Mouse (Mus musculus) liver, embryonic 15.5 days (tissue): ENCODE results near the gene Nfe2l3. TPM values are rescaled to one million over a fixed set of nuclear protein-coding genes. Genes with fewer than 3 reads are reported as not detected.

Experiments
- ATAC-seq: fragments of 200-750 bp; cut with Nextera tagmentation; 2 replicates; pipeline ENCODE4 v1.8.0; 2017; ENCODE audit warnings: moderate number of reproducible peaks, mild to moderate bottlenecking, moderate library complexity; ENCODE audit not compliant: insufficient read depth
- H3K27ac ChIP-seq: fragments of 300-500 bp; sonication (generic); replicated peaks from 2 replicates; pipeline ENCODE4 v1.5.1; 2015; ENCODE audit warnings: mild to moderate bottlenecking, inconsistent platforms
- H3K27me3 ChIP-seq: fragments of 300-500 bp; sonication (generic); 2 replicates; pipeline ENCODE4 v1.6.1; 2015; ENCODE audit warnings: mild to moderate bottlenecking, inconsistent platforms
- H3K36me3 ChIP-seq: fragments of 300-500 bp; sonication (generic); replicated peaks from 2 replicates; pipeline ENCODE4 v1.6.1; 2015; ENCODE audit warnings: moderate library complexity, mild to moderate bottlenecking, inconsistent platforms
- H3K4me1 ChIP-seq: fragments of 300-500 bp; sonication (generic); replicated peaks from 2 replicates; pipeline ENCODE4 v1.6.1; 2015; ENCODE audit warnings: inconsistent platforms
- H3K4me2 ChIP-seq: fragments of 300-500 bp; sonication (generic); 2 replicates; pipeline ENCODE4 v1.6.1; 2015; ENCODE audit warnings: moderate library complexity, mild to moderate bottlenecking, inconsistent platforms
- H3K4me3 ChIP-seq: fragments of 300-500 bp; sonication (generic); replicated peaks from 2 replicates; pipeline ENCODE4 v1.5.1; 2015; ENCODE audit warnings: mild to moderate bottlenecking, inconsistent platforms
- H3K9ac ChIP-seq: fragments of 300-500 bp; sonication (generic); 2 replicates; pipeline ENCODE4 v1.6.1; 2015; ENCODE audit warnings: moderate library complexity, mild to moderate bottlenecking, inconsistent platforms
- H3K9me3 ChIP-seq: fragments of 300-500 bp; sonication (generic); replicated peaks from 2 replicates; pipeline ENCODE4 v1.6.1; 2016; ENCODE audit warnings: inconsistent platforms
- WGBS: fragments of 180-500 bp; shearing (Covaris S2); methylation state at CpG from one replicate; pipeline ENCODE4 v1.1.7; 2015; ENCODE audit warnings: mixed read lengths; ENCODE audit not compliant: insufficient replicate concordance; 5-methylcytosine and 5-hydroxymethylcytosine counted together
- polyA plus RNA-seq: library from polyadenylated mRNA; unstranded; fragments of >200 nt; fragmentation: Nextera tagmentation; extraction: Ambion mirVana; gene quantifications from 2 replicates; pipeline ENCODE4 v1.2.1, GENCODE M21; 2015

Gene Nfe2l3
- polyA plus RNA-seq, 1 experiment from 2014 or later = 0.17 TPM

- Histone ChIP-seq H3K36me3 (peaks cover 27% of the 10 kb centered on the region), H3K4me3 (no peak overlapping the region), H3K27me3 (no peaks in the 10 kb centered on the region), H3K27ac (no peak overlapping the region), H3K4me2 (no peak overlapping the region), H3K9me3 (no peaks in the 10 kb centered on the region), H3K4me1 (peaks cover 6% of the 10 kb centered on the region; the same call in 1 of the 2 replicates), H3K9ac (no peak overlapping the region)
- WGBS = 15% methylated on average over 3 of the region's 3 CpGs
- no peak for ATAC-seq
These were observed 22.5 kb downstream of the Nfe2l3 start for GRCm38 (mm10) chr6:51454949-51455348.

DNA sequence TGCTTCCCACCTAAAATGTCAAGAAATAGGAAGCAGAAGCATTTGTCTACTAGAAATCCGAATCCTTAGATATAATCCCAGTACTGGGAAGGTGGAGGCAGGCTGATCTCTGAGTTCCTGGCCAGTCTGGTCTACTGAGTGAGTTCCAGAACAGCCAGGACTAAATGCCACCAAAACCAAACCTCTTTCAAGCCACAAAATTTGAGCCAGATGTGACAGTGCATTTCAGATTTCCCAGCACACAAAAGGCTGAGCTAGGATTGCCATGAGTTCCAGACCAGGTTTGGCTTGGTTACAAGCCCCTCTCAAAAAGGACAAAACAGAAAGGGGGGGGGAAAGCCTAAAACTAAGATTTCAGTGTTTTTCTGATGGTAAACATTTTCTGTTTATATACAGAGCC, 23.7 kb downstream of the Nfe2l3 start:
- Histone ChIP-seq H3K27me3 (no peaks in the 10 kb centered on the region), H3K4me1 (peaks cover 6% of the 10 kb centered on the region; the same call in 1 of the 2 replicates), H3K36me3 (peaks cover 37% of the 10 kb centered on the region), H3K9ac (no peak overlapping the region), H3K9me3 (no peaks in the 10 kb centered on the region), H3K27ac (no peak overlapping the region), H3K4me2 (no peak overlapping the region), H3K4me3 (no peak overlapping the region)
- ATAC-seq = no peak
- 79% methylated on average over 1 of the region's 1 CpGs for WGBS

DNA sequence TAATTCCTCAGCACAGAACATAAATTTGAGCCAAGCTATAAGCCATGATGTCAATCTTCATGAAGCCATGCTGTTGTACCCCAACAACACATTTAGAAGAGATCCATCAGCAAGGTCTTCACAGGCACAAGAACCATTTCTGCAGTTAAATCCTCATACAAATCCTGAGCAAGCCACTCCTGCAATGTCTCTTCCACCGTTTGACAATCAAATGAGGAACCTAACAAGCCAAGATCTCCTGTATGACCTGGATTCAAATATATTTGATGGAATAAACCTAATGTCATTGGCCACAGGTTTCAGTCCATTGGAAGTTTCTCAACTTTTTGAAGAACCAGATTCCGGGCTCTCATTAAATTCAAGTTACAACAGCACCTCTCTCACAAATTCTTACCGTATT, 24.8 kb downstream of the Nfe2l3 start:
- no peak overlapping the region for H3K4me2 ChIP-seq
- no peak overlapping the region for H3K4me3 ChIP-seq
- 62% methylated on average over 3 of the region's 3 CpGs for WGBS
- no peaks in the 10 kb centered on the region for H3K27me3 ChIP-seq
- peaks cover 6% of the 10 kb centered on the region; the same call in 1 of the 2 replicates for H3K4me1 ChIP-seq
- H3K27ac ChIP-seq = no peak overlapping the region
- no peak overlapping the region for H3K9ac ChIP-seq
- peaks cover 47% of the 10 kb centered on the region for H3K36me3 ChIP-seq
- H3K9me3 ChIP-seq = no peaks in the 10 kb centered on the region
- ATAC-seq = no peak

DNA sequence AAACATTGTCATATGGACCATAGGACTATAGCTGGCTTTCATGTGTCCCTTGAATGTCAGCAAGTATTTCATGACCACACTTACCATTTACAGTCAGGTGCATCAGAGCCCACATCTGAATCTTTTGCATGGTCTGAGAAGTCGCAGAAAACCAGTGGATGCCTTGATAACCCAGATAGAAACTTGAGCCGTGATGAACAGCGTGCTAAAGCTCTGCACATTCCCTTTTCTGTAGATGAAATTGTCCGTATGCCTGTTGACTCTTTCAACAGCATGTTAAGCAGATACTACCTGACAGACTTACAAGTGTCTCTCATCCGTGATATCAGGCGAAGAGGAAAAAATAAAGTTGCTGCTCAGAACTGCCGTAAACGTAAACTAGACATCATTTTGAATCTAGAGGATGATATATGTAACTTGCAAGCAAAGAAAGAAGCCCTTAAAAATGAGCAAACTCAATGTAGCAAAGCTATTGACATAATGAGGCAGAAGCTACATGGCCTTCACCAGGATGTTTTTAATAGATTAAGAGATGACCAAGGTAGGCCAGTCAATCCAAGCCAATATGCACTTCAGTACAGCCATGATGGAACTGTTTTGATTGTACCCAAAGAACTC, 25.4 kb downstream of the Nfe2l3 start:
- Histone ChIP-seq H3K27ac (no peak overlapping the region), H3K36me3 (peaks cover 49% of the 10 kb centered on the region), H3K4me2 (no peak overlapping the region), H3K9me3 (no peaks in the 10 kb centered on the region), H3K4me1 (peaks cover 6% of the 10 kb centered on the region; the same call in 1 of the 2 replicates), H3K4me3 (no peak overlapping the region), H3K9ac (no peak overlapping the region), H3K27me3 (no peaks in the 10 kb centered on the region)
- ATAC-seq = no peak
- 64% methylated on average over 8 of the region's 8 CpGs for WGBS

DNA sequence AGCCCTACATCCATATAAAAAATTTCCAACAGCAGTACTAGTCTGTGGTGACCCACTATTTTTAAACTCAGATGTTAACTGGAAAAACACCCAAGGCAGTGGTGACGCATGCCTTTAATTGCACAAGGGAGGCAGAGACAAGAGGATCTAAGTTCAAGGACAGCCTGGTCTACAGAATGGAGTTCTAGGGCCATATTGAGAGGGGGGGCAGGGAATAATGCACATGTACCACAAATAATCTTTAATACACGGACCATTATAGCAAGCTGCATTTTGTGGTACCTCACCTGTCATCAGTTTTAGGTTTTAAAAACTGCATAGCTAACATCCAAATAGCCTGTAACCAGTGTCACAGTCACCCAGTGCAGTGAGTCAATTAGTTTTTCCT, 26.4 kb downstream of the Nfe2l3 start:
- peaks cover 11% of the 10 kb centered on the region; the same call in 1 of the 2 replicates for H3K4me1 ChIP-seq
- no peaks in the 10 kb centered on the region for H3K9me3 ChIP-seq
- no peaks in the 10 kb centered on the region for H3K27me3 ChIP-seq
- no peak overlapping the region for H3K27ac ChIP-seq
- H3K9ac ChIP-seq = no peak overlapping the region
- ATAC-seq = no peak
- WGBS = 30% methylated on average over 2 of the region's 2 CpGs
- H3K4me3 ChIP-seq = no peak overlapping the region
- H3K4me2 ChIP-seq = no peak overlapping the region
- peaks cover 60% of the 10 kb centered on the region for H3K36me3 ChIP-seq

DNA sequence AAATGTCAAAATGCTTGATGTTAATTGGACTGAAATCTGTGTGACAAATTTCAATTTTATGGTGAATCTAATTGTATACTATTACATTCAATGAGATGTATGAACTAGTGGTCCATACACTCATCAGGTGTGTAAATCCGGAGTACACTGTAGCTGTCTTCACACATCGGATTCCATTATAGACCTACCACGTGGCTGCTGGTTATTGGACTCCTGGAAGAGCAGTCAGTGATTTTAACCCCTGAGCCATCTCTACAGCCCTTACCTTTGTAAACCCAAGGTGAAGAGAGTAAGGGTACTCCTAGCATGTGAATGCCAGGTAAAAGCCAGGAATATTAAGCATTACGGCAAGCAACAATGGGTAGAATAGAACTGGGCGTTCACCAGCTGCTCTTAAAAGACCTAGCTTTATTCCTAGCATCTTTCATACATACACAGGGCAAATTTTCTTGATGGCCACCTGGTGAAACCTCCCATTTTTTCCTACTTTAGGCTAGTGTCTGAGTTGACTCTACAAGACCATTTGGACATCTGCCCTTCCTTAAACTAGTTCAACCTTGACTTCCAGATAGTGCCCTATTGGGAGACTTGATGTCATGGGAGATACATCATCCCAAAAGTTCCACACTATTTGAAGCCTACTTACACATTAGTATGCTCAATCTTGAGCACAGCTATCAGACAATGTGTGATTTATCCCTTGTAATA, 27.0 kb downstream of the Nfe2l3 start:
- 50% methylated on average over 5 of the region's 5 CpGs for whole genome bisulfite sequencing

DNA sequence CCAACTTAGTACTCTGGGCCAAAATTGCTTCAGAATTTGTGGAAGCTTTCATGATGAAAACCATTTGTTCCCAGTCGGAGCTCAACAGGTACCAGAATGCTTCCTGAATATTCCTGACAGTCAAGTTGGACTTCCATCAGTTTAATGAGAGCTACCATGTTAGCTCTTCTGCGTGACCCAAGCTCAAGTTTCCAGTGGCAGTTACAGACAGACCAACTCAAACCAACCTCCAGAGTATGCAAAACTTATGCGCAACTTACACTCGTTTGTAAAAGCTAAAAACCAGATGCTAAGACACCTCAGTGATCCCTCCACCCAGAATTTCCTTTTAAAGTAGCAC, 27.5 kb downstream of the Nfe2l3 start:
- peaks cover 70% of the 10 kb centered on the region for H3K36me3 ChIP-seq

More for the DNA sequence above, 27.0 kb downstream of the Nfe2l3 start:
- peaks cover 65% of the 10 kb centered on the region for H3K36me3 ChIP-seq
- no peak overlapping the region for H3K4me2 ChIP-seq
- H3K27me3 ChIP-seq = no peaks in the 10 kb centered on the region
- no peak overlapping the region for H3K9ac ChIP-seq
- H3K4me1 ChIP-seq = peaks cover 12% of the 10 kb centered on the region; the same call in 1 of the 2 replicates
- peak; percentile 45 for ATAC-seq
- no peak overlapping the region for H3K27ac ChIP-seq
- H3K9me3 ChIP-seq = no peaks in the 10 kb centered on the region
- H3K4me3 ChIP-seq = no peak overlapping the region

DNA sequence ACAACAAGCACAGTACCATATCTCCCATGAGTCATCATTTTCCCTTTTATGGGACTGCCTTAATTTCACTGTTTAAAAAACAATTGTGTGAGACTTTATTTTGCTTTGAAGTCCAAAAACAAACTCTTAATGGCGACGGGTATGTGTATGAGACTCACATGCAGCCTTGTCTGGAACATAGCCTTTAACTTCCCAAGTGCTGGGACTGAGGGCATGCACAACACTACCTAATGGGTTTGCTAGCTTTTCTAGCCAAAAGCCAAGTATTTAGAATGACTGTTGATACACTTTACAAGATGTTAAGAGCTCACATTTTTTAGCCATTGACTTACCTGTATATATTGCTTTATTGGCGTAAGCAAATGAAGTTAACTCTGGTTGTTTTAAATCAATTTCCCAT, 27.9 kb downstream of the Nfe2l3 start:
- ATAC-seq = no peak
- Histone ChIP-seq H3K4me2 (no peak overlapping the region), H3K4me3 (no peak overlapping the region), H3K4me1 (peaks cover 9% of the 10 kb centered on the region; the same call in 1 of the 2 replicates), H3K27me3 (no peaks in the 10 kb centered on the region), H3K9me3 (no peaks in the 10 kb centered on the region), H3K9ac (no peak overlapping the region), H3K36me3 (peaks cover 74% of the 10 kb centered on the region), H3K27ac (no peak overlapping the region)
- WGBS = 88% methylated on average over 3 of the region's 3 CpGs

More for the DNA sequence above, 27.5 kb downstream of the Nfe2l3 start:
- Histone ChIP-seq H3K4me3 (no peak overlapping the region), H3K27ac (no peak overlapping the region), H3K9me3 (no peaks in the 10 kb centered on the region), H3K4me1 (peaks cover 12% of the 10 kb centered on the region; the same call in 1 of the 2 replicates), H3K4me2 (no peak overlapping the region), H3K9ac (no peak overlapping the region), H3K27me3 (no peaks in the 10 kb centered on the region)
- WGBS = 69% methylated on average over 4 of the region's 4 CpGs
- no peak for ATAC-seq

DNA sequence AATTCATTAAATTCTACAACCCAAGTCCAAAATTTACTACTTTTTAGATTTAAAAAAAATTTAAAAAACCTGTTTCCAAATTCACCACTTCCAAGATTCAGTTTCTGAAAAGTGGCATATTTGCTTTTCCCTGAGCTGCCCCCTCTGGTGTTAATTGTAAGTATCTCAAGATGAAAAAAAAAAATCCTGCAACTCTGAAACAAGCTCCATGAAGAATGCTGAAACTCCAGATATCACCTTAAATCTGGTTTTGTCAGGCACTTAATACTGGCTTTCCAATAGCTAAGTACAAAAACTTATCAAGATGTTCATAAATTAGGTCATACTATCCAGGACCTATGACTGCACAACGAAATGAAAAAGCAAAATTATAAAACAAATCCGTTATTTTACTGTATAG, 35.2 kb downstream of the Nfe2l3 start:
- H3K4me2 ChIP-seq = peak overlapping the region; percentile 72
- H3K36me3 ChIP-seq = peaks cover 52% of the 10 kb centered on the region
- 3% methylated on average over 2 of the region's 2 CpGs for WGBS
- H3K9ac ChIP-seq = peak overlapping the region; percentile 49
- peaks cover 33% of the 10 kb centered on the region for H3K4me1 ChIP-seq
- H3K27ac ChIP-seq = no peak overlapping the region; the same call in 1 of the 2 replicates
- H3K27me3 ChIP-seq = no peaks in the 10 kb centered on the region
- H3K4me3 ChIP-seq = peak overlapping the region; percentile 98
- no peaks in the 10 kb centered on the region for H3K9me3 ChIP-seq
- no peak for ATAC-seq

DNA sequence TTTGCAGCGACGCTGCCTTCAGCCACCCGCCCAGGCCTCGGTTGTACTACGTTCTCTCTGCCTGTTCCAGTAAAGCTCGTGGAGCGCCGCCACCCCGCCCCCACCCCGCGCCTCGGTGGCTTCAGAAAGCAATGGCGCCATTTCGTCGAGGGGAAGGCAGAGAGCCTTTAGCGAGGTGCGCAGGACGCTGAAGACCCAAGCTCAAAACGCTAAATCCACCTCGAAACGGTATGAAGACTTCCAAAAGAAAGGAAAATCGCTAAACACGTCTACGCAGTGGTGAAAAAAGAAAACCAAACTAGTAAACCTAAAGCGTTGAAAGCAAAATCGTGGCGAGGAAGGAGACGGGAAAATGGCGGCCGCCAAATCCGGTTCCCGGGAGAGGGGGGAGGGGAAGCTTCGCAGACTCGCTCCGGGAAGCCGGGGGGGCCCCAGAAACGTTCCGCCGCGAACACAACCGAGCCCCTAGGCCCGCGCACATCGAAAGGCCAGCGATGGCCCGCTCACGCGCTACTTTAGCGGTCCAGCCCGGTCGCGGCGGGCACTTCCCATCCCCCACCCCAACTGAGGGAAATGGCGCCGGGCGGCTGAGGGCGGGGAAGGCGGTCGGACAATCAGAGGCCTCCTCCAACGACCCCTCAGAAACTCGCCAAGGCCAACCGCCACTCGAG, 36.6 kb downstream of the Nfe2l3 start:
- H3K4me2 ChIP-seq = peak overlapping the region; percentile 72
- peak; percentile 14 for ATAC-seq
- peaks cover 53% of the 10 kb centered on the region for H3K36me3 ChIP-seq
- H3K9ac ChIP-seq = peak overlapping the region; percentile 99
- no peaks in the 10 kb centered on the region for H3K27me3 ChIP-seq
- H3K4me1 ChIP-seq = peaks cover 39% of the 10 kb centered on the region
- under 1% methylated on average over 63 of the region's 63 CpGs for WGBS
- peak overlapping the region; percentile 99 for H3K27ac ChIP-seq
- no peaks in the 10 kb centered on the region for H3K9me3 ChIP-seq
- H3K4me3 ChIP-seq = peak overlapping the region; percentile 98

DNA sequence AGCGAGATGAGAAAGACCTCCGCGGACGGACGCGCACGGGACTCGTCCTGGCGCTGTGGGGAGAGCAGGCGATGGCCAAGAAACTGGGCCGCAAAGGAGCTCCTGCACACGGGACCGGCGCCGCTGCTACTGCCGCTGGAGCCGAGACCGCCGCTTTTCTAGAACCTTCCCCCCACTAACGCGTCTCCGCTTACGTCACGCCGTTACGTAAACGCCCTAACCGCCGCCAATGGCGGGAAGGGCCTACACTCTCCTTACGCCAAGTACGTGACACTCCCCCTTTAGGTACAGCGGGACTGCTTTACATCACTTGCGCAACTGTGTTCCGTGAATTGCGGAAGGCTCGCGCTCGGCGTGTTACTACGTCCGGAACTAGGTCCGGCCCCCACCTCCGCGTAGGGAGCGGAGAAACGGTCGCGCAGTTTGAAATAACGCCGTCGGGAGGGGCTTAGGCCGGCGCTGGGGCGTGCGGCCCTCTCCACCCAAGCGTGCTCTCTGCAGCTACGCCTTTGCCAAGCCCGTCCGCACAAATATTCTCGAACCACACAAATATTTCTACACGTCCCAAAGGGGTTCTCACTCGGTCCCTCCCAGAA, 37.3 kb downstream of the Nfe2l3 start, which contains the start of gene Hnrnpa2b1:
Hnrnpa2b1 (minus strand) TSS at position 180 of the 596 bp plus-strand sequence.
- ATAC-seq = peak; percentile 91

More for the DNA sequence above, 37.3 kb downstream of the Nfe2l3 start, which contains the start of gene Hnrnpa2b1:
- Histone ChIP-seq H3K27me3 (no peaks in the 10 kb centered on the region), H3K4me2 (peak within 1 kb of the TSS; percentile 72), H3K27ac (peak within 1 kb of the TSS; percentile 99), H3K9ac (peak within 1 kb of the TSS; percentile 99), H3K9me3 (no peaks in the 10 kb centered on the region), H3K4me1 (peaks cover 44% of the 10 kb centered on the region), H3K36me3 (peaks cover 53% of the 10 kb centered on the region), H3K4me3 (peak within 1 kb of the TSS; percentile 98)
- under 1% methylated on average over 63 of the region's 63 CpGs for WGBS
